Mouse (Mus musculus): ENCODE results near the gene Ykt6. TPM values are rescaled to one million over a fixed set of nuclear protein-coding genes. Genes with fewer than 3 reads are reported as not detected.

The Ykt6 gene
- total RNA-seq, 2 experiments from 2014 or later, result 36.7 to 38.5 TPM

DNA sequence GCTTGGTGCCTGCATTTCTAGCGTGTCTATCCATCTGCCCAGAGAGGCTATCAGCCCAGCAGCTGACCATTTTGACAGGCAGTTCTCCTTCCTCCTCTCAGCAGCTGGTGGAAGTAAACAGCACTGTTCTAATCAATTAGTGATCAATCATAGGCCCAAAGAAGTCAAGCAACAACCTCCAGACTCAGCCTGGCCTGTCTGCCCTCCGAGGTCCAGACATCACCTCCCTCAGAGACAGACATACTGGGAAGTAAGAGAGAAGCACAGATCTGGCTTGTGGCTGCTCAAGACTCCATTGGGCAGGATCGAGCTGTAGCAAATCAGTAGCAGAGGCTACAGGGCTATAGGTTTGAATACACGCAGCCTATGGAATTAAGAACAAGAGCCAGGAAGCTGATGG lies 7.7 kb upstream of the Ykt6 start:
- DNase-seq, result no peak
- intact Hi-C loops (cut with DNase I), result no loop called here

DNA sequence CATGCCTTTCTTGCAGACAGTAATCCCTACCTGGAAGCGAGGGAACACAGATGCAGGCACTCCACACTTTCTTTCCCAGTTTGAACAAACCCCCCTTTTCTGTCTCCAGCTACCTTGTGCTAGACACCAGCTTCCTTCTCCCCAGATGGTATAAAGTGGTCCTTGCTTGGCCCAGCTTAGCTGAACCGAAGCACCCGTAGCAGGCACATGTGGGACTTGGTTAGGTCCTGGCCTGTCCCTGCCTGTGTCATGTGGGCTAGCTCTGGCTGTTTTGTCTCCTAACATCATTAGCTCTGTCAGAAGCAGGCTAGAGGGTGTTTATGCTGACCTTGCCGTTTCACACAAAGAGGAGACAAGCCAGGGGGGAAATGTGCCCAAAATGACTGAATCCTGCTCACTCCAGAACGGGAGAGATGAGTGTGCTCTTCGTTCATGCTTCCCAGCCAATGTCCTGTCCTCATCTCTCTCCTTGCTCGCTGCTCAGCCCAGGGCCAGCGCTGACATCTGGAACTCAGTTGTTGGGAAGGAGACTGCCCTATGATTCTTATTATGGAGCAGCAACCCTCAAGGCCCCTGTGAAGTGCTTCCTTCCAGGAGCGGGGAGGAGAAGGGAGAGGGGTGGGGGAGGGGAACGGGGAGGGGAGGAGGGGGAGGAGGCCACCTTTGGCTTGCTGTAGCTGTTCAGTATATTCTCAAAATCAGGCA lies 6.8 kb upstream of the Ykt6 start:
- intact Hi-C loops (cut with DNase I), result no loop called here
- no peak for DNase-seq

DNA sequence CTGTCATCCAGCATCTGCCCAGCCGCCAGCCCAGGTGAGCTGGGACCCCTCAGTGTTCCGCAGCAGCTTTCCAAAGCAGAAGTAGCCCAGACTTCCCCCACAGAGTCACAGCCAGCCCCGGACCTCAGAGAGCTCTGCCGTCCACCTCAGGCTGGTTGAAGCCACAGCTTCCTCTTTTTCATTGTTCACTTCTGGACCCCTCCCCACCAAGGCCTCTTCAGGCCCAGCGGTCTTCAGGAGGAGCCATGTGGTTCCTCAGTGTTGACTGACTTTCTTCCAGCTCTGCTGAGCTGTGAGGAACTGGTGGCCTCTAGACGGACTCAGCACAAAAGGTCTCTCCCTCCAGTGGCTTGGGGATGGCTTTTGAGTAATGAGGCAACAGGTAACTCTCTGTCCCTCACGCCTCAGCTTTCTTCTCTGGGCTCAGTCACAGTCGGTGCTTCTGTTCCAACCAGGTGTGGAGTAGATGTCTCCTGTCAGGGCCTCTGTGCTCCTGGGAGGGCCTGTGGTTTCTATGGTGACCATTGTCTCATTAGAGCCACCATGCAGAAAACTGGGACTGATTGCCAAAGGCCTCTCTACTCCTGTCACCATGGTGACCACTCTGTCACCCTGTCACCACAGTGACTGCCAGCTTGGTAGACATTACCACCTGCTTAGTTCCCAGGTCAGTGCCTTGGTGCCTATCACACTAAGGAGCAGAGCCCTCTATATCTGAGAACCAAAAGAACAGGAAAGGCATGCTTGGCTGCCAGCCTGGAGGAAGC lies 5.7 kb upstream of the Ykt6 start, which contains the start of gene Gck:
Gene Gck, minus strand, starts transcription at position 496 of the 767 bp plus-strand sequence.
- no peak for DNase-seq
- intact Hi-C loops (cut with DNase I), result loop anchor here (5.0 kb wide), 1 partner anchor 32 kb away; no protein-coding TSS in a partner anchor

DNA sequence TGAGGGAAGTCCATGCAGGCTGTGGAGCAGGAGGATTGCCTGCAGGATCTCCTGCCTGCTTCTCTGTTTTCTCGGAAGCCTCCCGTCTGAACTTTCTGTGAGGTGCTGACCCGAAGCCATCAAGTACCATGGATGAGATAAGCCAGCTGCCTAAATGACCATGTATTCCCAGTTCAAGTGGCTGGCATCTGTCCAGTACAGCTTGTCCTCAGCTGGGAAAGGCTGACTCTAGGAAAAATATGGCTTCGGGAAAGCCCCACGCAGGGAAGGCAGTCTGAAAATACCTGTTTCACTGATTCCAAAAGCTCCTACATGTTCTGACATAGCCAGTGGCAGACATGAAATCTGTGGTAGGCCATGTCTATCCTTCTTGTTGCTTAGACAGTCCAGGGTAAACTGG lies 3.0 kb upstream of the Ykt6 start:
- no peak for DNase-seq
- intact Hi-C loops (cut with DNase I), result loop anchor here (5.0 kb wide), 1 partner anchor 35 kb away; no protein-coding TSS in a partner anchor

DNA sequence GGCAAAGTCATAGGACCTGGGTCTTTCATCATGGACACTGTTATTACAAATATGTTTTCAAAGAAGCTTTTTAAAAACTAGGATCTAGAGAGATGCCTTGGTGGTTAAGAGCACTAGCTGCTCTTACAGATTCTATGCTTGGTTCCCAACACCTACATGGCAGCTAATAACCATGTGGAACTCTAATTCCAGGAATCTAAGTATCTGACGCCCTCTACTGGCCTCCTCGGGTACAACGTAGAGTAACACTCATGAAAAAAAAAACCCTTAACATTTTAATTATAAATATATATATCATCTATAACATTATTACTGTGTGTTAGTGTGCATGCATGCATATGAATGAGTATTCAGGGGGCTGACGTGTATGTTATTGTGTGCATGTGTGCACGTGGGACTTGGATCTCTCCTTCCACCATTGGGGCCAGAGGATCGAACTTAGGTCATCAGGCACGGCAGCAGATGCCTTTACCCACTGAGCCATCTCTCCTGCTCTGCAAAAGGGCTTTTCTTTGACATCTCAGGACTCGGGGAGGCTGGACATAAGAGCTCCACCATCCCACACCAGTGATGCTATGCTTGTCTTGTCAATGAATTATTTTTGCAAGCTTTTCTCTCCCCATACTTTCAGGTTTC lies 2.2 kb upstream of the Ykt6 start:
- no peak for DNase-seq
- intact Hi-C loops (cut with DNase I), result loop anchor here (5.0 kb wide), 1 partner anchor 36 kb away; no protein-coding TSS in a partner anchor

DNA sequence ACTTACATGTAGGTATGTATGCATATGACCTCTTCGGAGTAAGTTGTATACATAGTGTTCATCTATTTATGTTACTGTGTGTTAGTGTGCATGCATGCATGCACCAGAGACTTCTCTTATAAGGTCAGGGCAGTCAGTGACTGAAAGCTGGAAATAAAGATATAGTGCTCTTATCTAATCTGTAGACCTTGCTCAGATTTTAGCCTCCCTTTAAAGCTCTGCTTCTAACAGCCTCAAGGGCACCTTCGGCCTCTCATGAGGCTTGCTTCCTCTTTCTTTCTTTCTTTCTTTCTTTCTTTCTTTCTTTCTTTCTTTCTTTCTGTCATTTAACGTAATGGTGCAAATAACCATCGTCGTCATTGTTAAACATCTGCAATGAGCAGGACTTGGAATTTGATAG lies 1.1 kb upstream of the Ykt6 start:
- no peak for DNase-seq
- intact Hi-C loops (cut with DNase I), result loop anchor here (5.0 kb wide), 1 partner anchor 37 kb away; no protein-coding TSS in a partner anchor

DNA sequence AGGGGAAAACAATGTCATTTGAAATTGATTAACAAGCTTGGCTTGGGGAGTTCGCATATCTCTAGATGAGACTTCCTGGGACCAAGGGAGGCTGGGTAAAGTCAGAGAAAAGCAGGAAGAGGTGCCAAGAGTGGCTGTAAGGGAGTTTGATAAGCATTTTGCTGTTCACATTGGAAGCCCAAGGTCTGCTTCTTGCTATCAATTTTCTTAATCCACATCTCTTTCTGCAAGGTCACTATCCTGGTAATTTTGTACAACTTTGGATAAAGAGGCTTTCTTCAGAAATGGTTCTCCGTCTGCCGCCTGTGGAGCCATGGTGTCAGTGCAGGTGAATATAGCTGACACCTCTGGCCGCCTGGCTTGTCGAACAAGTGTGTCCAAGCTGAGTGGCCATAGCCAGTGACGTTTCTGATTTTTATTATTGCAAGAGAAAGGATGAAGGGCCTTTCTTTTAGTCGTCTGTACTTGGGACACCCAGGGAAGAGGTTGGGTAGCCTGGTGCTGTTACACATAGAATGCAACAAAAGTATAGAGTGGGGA lies 458 bp upstream of the Ykt6 start:
- DNase-seq, result no peak
- intact Hi-C loops (cut with DNase I), result loop anchor here (5.0 kb wide), 1 partner anchor 38 kb away; no protein-coding TSS in a partner anchor

DNA sequence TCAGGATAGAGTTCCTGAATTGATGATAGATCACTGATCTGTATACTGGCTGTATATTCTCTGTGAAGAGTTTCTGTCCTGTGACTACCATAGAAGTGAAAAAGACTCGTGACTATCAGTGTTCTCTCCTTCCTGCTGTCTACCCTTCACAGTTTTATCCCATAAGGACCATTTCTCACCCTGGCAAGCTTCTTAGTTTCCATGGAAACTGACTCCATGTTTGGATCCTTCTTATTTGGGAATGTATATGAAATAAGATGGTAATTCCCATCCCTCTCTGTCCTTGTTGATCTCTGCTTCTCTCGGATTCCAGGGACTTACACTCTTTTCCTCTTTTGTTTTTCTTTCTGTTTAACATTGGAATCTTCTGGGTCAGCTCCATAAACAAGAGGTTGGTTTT lies 4.6 kb downstream of the Ykt6 start:
- DNase-seq, result no peak
- intact Hi-C loops (cut with DNase I), result no loop called here

DNA sequence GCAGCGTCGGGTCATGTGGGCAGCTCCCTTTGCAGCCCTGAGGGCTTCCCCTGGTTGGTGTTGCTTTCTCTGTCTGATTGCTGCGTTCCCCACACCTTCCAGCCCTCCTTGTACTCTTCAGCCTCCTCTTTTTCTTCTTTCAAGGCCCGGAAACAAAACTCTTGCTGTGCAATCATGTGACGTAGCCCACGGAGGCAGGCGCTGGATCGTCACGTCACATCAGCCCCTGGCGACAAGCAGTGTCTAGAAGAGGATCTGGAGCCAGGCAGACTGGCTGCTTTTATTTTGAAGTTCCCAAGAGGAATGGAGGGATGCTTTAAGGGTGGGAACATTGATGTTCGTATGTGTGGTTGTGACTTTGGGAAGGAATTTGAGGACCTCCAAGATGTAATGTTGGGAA lies 10.4 kb downstream of the Ykt6 start:
- DNase-seq, result no peak
- intact Hi-C loops (cut with DNase I), result no loop called here

DNA sequence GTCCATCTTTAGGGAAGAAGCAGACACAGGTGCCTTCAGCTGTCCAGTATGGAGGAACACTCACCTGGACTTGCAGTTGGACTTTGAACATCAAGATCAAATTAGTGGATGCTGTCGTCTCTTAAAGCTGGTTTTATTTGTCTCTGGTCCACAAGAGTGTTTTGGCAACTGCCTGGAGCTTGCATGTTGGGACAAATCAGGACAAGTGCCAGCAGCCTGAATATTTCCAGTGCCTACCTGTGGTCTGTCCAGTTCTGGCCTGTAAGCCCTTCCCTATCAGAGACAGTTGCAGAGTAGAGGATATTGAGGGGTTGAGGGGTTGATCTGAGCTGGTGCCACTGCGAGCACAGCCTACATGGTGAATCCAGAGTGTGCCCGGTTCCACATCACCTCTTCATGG lies 11.3 kb downstream of the Ykt6 start:
- intact Hi-C loops (cut with DNase I), result no loop called here
- DNase-seq, result no peak

DNA sequence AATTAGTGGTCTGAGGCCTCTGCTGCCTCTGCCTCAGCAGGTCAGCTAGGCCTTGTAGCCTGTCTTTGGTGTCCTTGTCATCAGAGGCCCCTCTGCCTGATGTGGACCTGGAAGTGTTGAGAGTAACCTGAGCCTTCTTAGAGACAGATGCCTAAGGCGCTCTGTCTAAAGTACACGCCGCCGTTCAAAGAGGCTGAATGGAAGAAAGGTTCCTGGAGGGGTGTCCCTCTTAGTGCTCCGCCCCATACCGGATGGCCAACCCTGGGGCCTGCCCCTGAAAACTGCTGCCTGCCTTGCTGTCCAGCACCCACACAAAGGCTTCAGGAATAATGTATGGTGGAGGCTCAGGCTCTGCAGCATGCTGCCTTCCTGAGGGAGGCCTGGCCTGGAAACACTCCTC lies 12.7 kb downstream of the Ykt6 start:
- intact Hi-C loops (cut with DNase I), result no loop called here
- DNase-seq, result no peak

DNA sequence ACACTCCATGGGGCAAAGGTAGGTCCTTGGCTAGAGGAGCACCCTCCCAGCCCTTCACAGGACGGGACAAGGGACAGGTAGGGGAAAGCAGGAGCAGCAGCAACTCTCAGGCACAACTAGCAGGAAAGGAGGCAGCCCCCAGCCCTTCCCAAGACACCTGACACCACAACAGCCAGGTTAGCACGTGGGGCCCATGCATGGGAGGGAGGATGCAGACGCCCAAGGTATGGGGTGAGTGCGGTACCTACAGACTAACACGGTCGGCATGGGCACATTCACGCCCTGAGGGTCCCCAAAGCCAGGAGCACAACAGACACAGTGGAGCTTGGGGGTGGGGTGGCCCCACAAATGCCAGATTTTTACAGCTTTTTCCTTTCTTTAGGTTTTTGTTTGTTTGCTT lies 15.7 kb downstream of the Ykt6 start:
- no peak for DNase-seq
- intact Hi-C loops (cut with DNase I), result no loop called here

DNA sequence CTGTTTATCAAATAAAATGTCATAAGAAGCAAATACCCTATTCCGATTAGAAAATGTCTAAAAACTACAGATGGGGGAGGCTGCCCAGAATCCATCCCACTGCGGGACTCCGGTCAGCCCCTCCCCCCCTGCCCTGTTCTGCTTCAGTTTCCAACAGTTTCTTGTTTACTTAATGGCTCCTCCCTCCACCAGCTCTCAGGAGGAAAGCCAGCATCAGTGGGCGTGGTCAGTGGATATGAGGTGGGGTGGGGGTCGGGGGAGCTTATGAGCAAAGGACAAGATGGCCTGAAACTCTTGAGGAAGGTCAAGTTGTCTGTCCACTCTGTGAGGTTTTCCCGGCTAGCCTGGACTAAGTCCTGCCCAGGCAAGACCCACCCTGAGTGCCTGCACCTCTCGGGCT lies 17.7 kb downstream of the Ykt6 start:
- DNase-seq, result no peak
- intact Hi-C loops (cut with DNase I), result no loop called here

DNA sequence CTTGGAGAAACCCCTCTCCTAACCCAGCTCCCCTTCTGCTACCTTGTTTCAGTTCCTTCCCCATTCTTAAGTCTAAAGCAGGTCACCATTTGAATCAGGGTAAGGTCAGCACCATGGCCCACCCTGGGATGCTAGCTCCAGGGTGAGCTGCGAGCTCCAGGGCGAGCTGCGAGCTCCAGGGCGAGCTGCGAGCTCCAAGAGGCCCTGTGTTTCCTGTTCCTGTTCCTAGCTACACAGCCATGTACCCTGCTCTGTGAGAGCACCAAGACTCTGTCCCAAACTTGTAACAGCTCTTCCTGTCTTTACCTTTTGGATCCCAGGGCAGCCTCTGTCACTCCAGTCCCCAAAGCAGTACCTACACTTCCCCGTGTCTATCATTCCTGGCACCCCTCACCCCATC lies 18.6 kb downstream of the Ykt6 start:
- DNase-seq, result no peak
- intact Hi-C loops (cut with DNase I), result no loop called here

DNA sequence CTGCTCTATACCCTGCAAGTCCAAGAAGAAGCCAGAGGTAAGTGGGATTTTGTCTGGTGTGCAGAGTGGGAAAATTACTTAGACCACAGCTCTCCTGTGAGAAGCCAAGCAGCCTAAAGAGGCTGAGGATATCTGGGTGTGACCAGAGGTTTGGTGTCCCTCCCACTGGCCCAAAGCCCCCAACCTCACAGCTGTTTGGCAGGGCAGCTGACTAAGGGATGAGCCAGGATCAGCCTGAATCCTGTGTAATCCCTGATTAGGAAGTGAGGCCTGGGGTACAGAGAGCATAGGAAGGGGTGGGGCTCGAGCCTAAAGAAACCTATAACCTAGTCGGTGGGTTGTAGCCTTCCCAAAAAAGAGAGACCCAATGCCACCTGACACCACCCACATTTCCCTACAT lies 19.6 kb downstream of the Ykt6 start:
- intact Hi-C loops (cut with DNase I), result no loop called here
- no peak for DNase-seq

DNA sequence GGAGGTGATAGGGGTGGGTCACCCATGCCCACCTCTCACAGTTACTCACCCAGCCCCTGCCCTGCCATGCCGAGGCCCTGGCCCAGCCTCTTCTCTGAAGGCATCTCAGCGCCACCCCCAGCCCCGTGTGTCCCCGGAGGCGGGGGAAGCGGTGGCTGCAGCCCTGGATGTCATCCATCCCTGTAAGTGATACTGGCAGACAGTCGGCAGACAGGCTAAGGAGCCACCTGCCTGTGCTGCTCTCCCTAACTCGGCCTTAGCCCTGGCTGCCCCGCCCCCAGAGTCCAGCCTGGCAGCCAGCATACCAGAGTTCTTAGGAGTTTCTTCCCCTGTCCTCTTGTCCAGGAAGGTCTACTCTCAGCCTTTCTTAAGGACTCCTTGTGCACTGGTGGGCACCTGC lies 20.6 kb downstream of the Ykt6 start:
- DNase-seq, result peak in 1 of 2 experiments; percentile 60
- intact Hi-C loops (cut with DNase I), result no loop called here

DNA sequence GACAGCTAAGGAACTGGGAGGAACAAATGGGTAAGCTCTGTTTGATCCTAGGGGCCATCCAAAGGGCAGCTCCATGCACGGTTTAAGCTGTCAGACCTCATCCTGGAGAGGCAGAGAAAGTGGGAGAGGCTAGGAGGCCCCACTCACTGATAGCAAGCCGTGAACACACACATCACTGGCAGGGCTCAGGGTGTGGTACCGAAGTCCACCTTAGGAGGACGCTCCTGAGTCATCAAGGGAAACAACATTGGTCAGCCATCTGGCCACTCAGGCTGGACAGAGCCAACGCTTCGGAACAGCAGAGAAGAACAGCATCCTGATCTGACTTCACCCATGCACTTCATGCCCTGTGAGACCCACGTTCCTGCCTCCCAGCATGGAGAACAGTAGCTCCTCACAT lies 23.6 kb downstream of the Ykt6 start:
- DNase-seq, result no peak
- intact Hi-C loops (cut with DNase I), result no loop called here

DNA sequence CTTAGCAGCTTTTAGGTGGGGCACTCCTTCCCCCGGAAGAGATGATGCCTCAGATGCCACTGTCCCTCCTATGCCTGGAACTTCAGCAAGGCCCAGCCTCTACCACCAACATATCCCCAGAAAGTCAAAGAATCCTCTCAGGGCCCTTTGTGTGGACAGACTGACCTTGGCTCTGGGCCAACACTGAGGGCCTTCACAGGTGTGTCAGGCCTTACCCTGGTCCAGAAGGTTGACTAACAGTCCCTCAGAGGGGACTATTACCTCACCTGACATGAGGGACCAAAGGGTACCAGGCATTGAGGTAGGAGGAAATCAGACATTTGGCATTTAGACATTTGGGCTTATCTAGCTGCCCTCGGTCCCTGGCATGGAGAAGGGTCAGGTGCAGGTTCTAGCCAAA lies 24.6 kb downstream of the Ykt6 start:
- intact Hi-C loops (cut with DNase I), result no loop called here
- no peak for DNase-seq

DNA sequence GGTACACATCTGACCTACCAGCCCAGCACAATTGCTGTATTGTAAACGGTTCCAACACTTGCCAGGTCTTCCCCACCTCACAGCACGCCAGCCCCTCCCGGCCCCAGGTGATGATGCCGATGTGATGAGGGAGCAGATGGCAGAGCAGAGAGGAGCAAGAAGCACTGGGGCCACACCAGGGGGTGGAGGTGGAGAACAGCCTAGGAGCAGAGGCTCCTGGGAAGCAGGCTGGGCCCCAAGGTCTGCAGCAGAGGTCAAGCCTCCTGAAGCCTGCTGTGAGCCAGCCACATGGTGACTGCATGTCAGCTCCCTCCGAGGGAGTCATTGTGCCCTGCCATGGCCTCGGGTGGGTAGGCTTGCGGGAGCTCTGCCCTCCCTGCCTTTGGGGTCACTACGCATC lies 25.1 kb downstream of the Ykt6 start:
- no peak for DNase-seq
- intact Hi-C loops (cut with DNase I), result no loop called here

DNA sequence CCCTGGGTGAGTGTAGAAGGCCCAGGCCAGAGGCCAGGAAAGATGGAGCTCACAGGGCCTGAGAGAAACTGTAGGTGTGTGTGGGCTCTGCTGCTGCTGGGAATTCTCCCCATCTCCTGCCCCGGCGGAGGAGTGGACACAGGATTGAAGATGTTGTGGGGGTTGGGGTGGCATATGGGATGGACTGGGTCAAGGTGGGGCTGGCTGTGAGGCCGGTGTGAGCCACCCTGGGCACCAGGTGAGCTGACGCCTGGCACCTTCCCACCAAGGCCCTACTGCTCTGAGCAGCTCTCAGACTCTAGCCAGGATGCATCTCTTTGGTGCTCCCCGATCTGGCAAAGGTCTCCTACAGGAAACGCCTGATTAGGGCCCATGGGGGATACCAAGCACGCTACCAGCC lies 25.8 kb downstream of the Ykt6 start:
- intact Hi-C loops (cut with DNase I), result no loop called here
- no peak for DNase-seq

DNA sequence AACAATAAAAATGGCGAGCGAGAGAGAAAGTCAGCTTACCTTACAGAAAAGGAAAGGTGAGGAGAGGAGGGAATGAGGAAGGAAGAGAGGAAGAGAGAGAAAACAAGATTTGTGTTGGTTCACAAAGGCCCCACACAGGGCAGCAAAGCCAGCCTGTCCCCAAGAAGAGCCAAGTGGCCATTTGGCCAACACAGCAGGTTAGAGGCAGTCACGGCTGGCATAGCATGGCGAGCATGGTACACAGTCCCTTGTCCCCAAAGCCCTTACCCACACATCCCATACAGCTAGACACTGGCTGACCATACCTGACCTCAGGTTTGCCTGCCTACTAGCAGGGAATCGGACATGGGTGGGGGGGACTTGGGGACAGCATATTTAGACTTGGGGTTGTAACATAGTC lies 28.1 kb downstream of the Ykt6 start:
- DNase-seq, result no peak
- intact Hi-C loops (cut with DNase I), result no loop called here

Measured in gastrocnemius, postnatal 36 days (tissue).